Mouse (Mus musculus) hindbrain, embryonic 11.5 days (tissue): ENCODE data around the gene Plekhd1. TPM values are rescaled to one million over a fixed set of nuclear protein-coding genes. Genes with fewer than 3 reads are reported as not detected.

Experiments used
- ATAC-seq: fragments of 200-750 bp; cut with Nextera tagmentation; 2 replicates; pipeline ENCODE4 v1.8.0; 2017; ENCODE audit warnings: mild to moderate bottlenecking, moderate TSS enrichment, moderate library complexity; ENCODE audit not compliant: low FRiP score
- DNase-seq: peaks from one replicate; pipeline ENCODE4 v3.0.0-alpha.2; 2015; ENCODE audit warnings: low spot score
- H3K27ac ChIP-seq: fragments of 300-500 bp; sonication (generic); 2 replicates; pipeline ENCODE4 v1.5.1; 2014; ENCODE audit warnings: mild to moderate bottlenecking, low read depth, low read length
- H3K27me3 ChIP-seq: fragments of 300-500 bp; sonication (generic); 2 replicates; pipeline ENCODE4 v1.6.1; 2014; ENCODE audit warnings: mild to moderate bottlenecking, low read length, moderate library complexity, mixed read lengths; ENCODE audit not compliant: control insufficient read depth, insufficient read depth
- H3K36me3 ChIP-seq: fragments of 300-500 bp; sonication (generic); 2 replicates; pipeline ENCODE4 v1.6.1; 2014; ENCODE audit warnings: mild to moderate bottlenecking, low read length, moderate library complexity, mixed read lengths; ENCODE audit not compliant: control insufficient read depth, insufficient read depth
- H3K4me1 ChIP-seq: fragments of 300-500 bp; sonication (generic); replicated peaks from 2 replicates; pipeline ENCODE4 v1.6.1; 2014; ENCODE audit warnings: low read length, mixed read lengths; ENCODE audit not compliant: control insufficient read depth, insufficient read depth
- H3K4me2 ChIP-seq: fragments of 300-500 bp; sonication (generic); replicated peaks from 2 replicates; pipeline ENCODE4 v1.6.1; 2014; ENCODE audit warnings: mild to moderate bottlenecking, low read depth, low read length
- H3K4me3 ChIP-seq: fragments of 300-500 bp; sonication (generic); 2 replicates; pipeline ENCODE4 v1.5.1; 2014; ENCODE audit warnings: low read depth, low read length
- H3K9ac ChIP-seq: fragments of 300-500 bp; sonication (generic); 2 replicates; pipeline ENCODE4 v1.6.1; 2014; ENCODE audit warnings: low read depth, low read length
- H3K9me3 ChIP-seq: fragments of 300-500 bp; sonication (generic); 2 replicates; pipeline ENCODE4 v1.6.1; 2016; ENCODE audit warnings: low read length; ENCODE audit not compliant: control insufficient read depth
- WGBS: fragments of 180-500 bp; shearing (Covaris S2); extraction: QIAGEN DNeasy Blood & Tissue Kit; methylation state at CpG from one replicate; pipeline ENCODE4 v1.1.7; 2014; 5-methylcytosine and 5-hydroxymethylcytosine counted together
- polyA plus RNA-seq: library from polyadenylated mRNA; unstranded; fragments of >200 nt; fragmentation: Nextera tagmentation; extraction: Ambion mirVana; gene quantifications from 2 replicates; pipeline ENCODE4 v1.2.1, GENCODE M21; 2014

Plekhd1 gene
- polyA plus RNA-seq, 1 experiment from 2014 or later, result 1.1 TPM

- WGBS, result 77% methylated on average over 4 of the region's 4 CpGs
- Histone ChIP-seq H3K27ac (no peak overlapping the region), H3K36me3 (no peaks in the 10 kb centered on the region), H3K9me3 (no peaks in the 10 kb centered on the region), H3K4me2 (no peak overlapping the region), H3K9ac (no peak overlapping the region), H3K4me1 (peaks cover 3% of the 10 kb centered on the region), H3K27me3 (no peaks in the 10 kb centered on the region), H3K4me3 (no peak overlapping the region)
- DNase-seq, result no peak
- ATAC-seq, result no peak
These were observed 71.7 kb downstream of the Plekhd1 start for GRCm38 (mm10) chr12:80764116-80764515.

GRCm38 (mm10) chr12:80769697-80770096, 77.3 kb downstream of the Plekhd1 start:
- H3K4me1 ChIP-seq, result no peaks in the 10 kb centered on the region
- H3K9ac ChIP-seq, result no peak overlapping the region
- ATAC-seq (peak; percentile 66; the same call in 1 of the 2 replicates), DNase-seq (peak; percentile 97)
- H3K4me3 ChIP-seq, result no peak overlapping the region
- H3K4me2 ChIP-seq, result no peak overlapping the region
- H3K9me3 ChIP-seq, result no peaks in the 10 kb centered on the region
- H3K36me3 ChIP-seq, result no peaks in the 10 kb centered on the region
- no peaks in the 10 kb centered on the region for H3K27me3 ChIP-seq
- no peak overlapping the region for H3K27ac ChIP-seq
- 19% methylated on average over 11 of the region's 11 CpGs for WGBS

Other genes starting within 250 kb of the Plekhd1 start
- 41.3 and 46.3 TPM in 2 replicates for gene Exd2, start 229.5 kb upstream of the Plekhd1 start, polyA plus RNA-seq
- gene Galnt16, start 174.3 kb upstream of the Plekhd1 start, polyA plus RNA-seq, result 8.6 and 9.1 TPM in 2 replicates
- gene Slc39a9, start 48.7 kb upstream of the Plekhd1 start, polyA plus RNA-seq, result 24.9 and 25.6 TPM in 2 replicates
- gene Erh, start 48.2 kb upstream of the Plekhd1 start, polyA plus RNA-seq, result 322 and 356 TPM in 2 replicates
- 3.9 and 4.6 TPM in 2 replicates for gene Ccdc177, start 68.1 kb downstream of the Plekhd1 start, polyA plus RNA-seq
- gene Susd6, start 97.9 kb downstream of the Plekhd1 start, polyA plus RNA-seq, result 17.7 and 18.2 TPM in 2 replicates